In genomic region chr10:63886449-63887088, GRCm38 (mm10) we compare ENCODE assay signal across 9 mouse cellular contexts. TPM values are rescaled to one million over a fixed set of nuclear protein-coding genes. Genes with fewer than 3 reads are reported as not detected.
A peak's percentile ranks its signal among the peaks of the same experiment; 100 is the strongest.
DNase-seq lines count a peak whose midpoint lies in the region.
"Had no signal": no experiment of that assay in that cellular context is flagged by ENCODE, and none has a peak within 500 bp of the region (broad histone marks: within the 10 kb centered on the region; RNA-seq: fewer than 3 reads in every experiment).

No protein-coding gene starts in this region.

- intact Hi-C loops in gastrocnemius, postnatal 14 days (cut with DNase I; ENCODE audit: low total_unique reads) = no loop called here

- peak; percentile 17 to 25 for DNase-seq in layer of hippocampus, postnatal 14 days (ENCODE audit: low spot score in 2 of 2)
- no peak for DNase-seq in layer of hippocampus, adult 9-10 months (ENCODE audit: low spot score)
- peak; percentile 24 for DNase-seq in cerebellum, adult 8-10 months
- DNase-seq in heart, adult 11 months = peak; percentile 93
- peak; percentile 4 to 6 for DNase-seq in layer of hippocampus, postnatal 36 days
- no peak for DNase-seq in gastrocnemius, postnatal 14 days
- DNase-seq in adrenal gland, postnatal 25 days = no peak
- no peak for DNase-seq in T-cell, adult 2 months (ENCODE audit: low spot score)

RNA-seq across cellular contexts. Expression of gene Gm10118, which starts 40.7 kb away (rescaled TPM):
- total RNA-seq in layer of hippocampus, postnatal 14 days (2021) = 1 to 10 TPM in 1 of 2 experiments, under 1 TPM in 1; 0.74 to 2.0 TPM
- total RNA-seq in layer of hippocampus, postnatal 36 days (2021) = 1 to 10 TPM; 2.5 to 2.8 TPM
- not detected for total RNA-seq in gastrocnemius, postnatal 14 days (2021)
- total RNA-seq in adrenal gland, postnatal 25 days (2021) = not detected in 2 replicates
- total RNA-seq: monocyte, adult 5-6 weeks had no signal

Comparison
In these comparisons a context has a peak if more than half of its experiments do, and no peak if none do; other contexts are left out.
1. DNase-seq: peak in layer of hippocampus, postnatal 14 days (2 of 2), cerebellum, adult 8-10 months (single experiment), heart, adult 11 months (single experiment) and layer of hippocampus, postnatal 36 days (2 of 2); none in layer of hippocampus, adult 9-10 months (single experiment), gastrocnemius, postnatal 14 days (single experiment), adrenal gland, postnatal 25 days (single experiment) and T-cell, adult 2 months (single experiment).